Mouse (Mus musculus) CH12.LX (cell line): ENCODE data around the gene Nufip1.

Source experiments
- BHLHE40 ChIP-seq: IDR thresholded peaks from 2 replicates; pipeline ENCODE4 v1.6.1; 2011; ENCODE audit warnings: mild to moderate bottlenecking, low read depth, low read length, improper control_type of control experiment
- CHD2 ChIP-seq: IDR thresholded peaks from 2 replicates; pipeline ENCODE4 v1.6.1; 2011; ENCODE audit warnings: low read length, improper control_type of control experiment
- CTCF ChIP-seq, 2 experiments: IDR thresholded peaks in 1 of 2; conservative IDR thresholded peaks in 1 of 2; 2 replicates each; pipeline ENCODE4 v1.5.1; 2011 to 2012; ENCODE audit warnings: low read depth in 2 of 2, low read length in 2 of 2, improper control_type of control experiment in 1 of 2, inconsistent platforms in 1 of 2, mild to moderate bottlenecking in 1 of 2, moderate library complexity in 1 of 2
- E2F4 ChIP-seq: IDR thresholded peaks from 2 replicates; pipeline ENCODE4 v1.6.1; 2011; ENCODE audit warnings: low read depth, low read length, improper control_type of control experiment; ENCODE audit not compliant: insufficient replicate concordance
- ELF1 ChIP-seq: IDR thresholded peaks from 2 replicates; pipeline ENCODE4 v1.6.1; 2014; ENCODE audit warnings: low read depth, mild to moderate bottlenecking, inconsistent platforms, low read length, improper control_type of control experiment
- EP300 ChIP-seq: IDR thresholded peaks from 2 replicates; pipeline ENCODE4 v1.6.1; 2011; ENCODE audit warnings: low read length, improper control_type of control experiment
- ETS1 ChIP-seq: conservative IDR thresholded peaks from 2 replicates; pipeline ENCODE4 v1.6.1; 2012; ENCODE audit warnings: low read depth, mild to moderate bottlenecking, inconsistent platforms, low read length, improper control_type of control experiment, moderate library complexity
- JUN ChIP-seq: IDR thresholded peaks from 2 replicates; pipeline ENCODE4 v1.6.1; 2011; ENCODE audit warnings: low read depth, mild to moderate bottlenecking, low read length, improper control_type of control experiment, moderate library complexity; ENCODE audit not compliant: insufficient read depth
- KAT2A ChIP-seq: IDR thresholded peaks from 2 replicates; pipeline ENCODE4 v1.6.1; 2012; ENCODE audit warnings: low read length, improper control_type of control experiment, inconsistent platforms; ENCODE audit not compliant: insufficient replicate concordance
- MAX ChIP-seq: IDR thresholded peaks from 2 replicates; pipeline ENCODE4 v1.6.1; 2011; ENCODE audit warnings: low read length, improper control_type of control experiment
- NRF1 ChIP-seq: IDR thresholded peaks from 2 replicates; pipeline ENCODE4 v1.6.1; 2014; ENCODE audit warnings: low read depth, mild to moderate bottlenecking, inconsistent platforms, low read length, improper control_type of control experiment, moderate library complexity
- POLR2A ChIP-seq: IDR thresholded peaks from 2 replicates; pipeline ENCODE4 v1.6.1; 2011; ENCODE audit warnings: low read depth, mild to moderate bottlenecking, improper control_type of control experiment, low read length
- TCF12 ChIP-seq: IDR thresholded peaks from 2 replicates; pipeline ENCODE4 v1.6.1; 2014; ENCODE audit warnings: low read depth, mild to moderate bottlenecking, inconsistent platforms, low read length, improper control_type of control experiment
- ZC3H11A ChIP-seq: IDR thresholded peaks from 2 replicates; pipeline ENCODE4 v1.6.1; 2012; ENCODE audit warnings: low read depth, mild to moderate bottlenecking, inconsistent platforms, low read length, improper control_type of control experiment

DNA sequence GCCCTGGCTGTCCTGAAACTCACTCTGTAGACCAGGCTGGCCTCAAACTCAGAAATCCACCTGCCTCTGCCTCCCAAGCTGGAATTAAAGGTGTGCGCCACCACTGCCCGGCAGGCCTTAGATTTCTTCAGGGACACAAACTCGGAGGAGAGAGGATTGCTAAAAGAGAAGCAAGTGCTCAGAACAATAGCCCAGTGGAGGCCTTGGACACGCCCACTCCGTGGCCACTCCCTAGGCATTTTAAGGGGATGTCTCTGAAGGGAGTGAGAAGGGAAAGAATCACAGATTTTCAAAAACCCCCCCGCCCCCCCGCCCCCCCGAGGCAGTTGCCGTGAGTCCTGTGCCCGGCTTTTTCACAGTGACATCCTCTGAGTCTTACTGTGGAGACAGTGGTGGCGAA is 53.5 kb downstream of the Nufip1 start:
- TF ChIP-seq E2F4 (no peak), POLR2A (no peak), MAX (no peak), ZC3H11A (no peak), EP300 (no peak), TCF12 (no peak), CTCF (conservative IDR thresholded peaks at IDR 0.05 in 1 of 2, IDR thresholded peaks at IDR 0.05 in 1 of 2; ENCODE audit: low read depth in 2 of 2, low read length in 2 of 2) (no peak), JUN (no peak), NRF1 (no peak), ELF1 (no peak), ETS1 (no peak), BHLHE40 (no peak), KAT2A (no peak), CHD2 (no peak)
